Mouse (Mus musculus) kidney, adult 11 months (tissue): Measurements from ENCODE around the gene Mpp3.

ENCODE experiments used
- DNase-seq: peaks from one replicate; pipeline ENCODE4 v3.0.0; 2022

Mpp3 gene

GRCm38 (mm10) chr11:101972651-101973050 is 55.6 kb downstream of the Mpp3 start:
- DNase-seq: no peak

- DNase-seq: no peak
Measured at GRCm38 (mm10) chr11:101972097-101972496, 56.2 kb downstream of the Mpp3 start.

GRCm38 (mm10) chr11:101971410-101971809 is 56.9 kb downstream of the Mpp3 start:
- peak; percentile 17 for DNase-seq

- no peak for DNase-seq
Measured at GRCm38 (mm10) chr11:101969835-101970234, 58.4 kb downstream of the Mpp3 start.

GRCm38 (mm10) chr11:101968791-101969190 is 59.5 kb downstream of the Mpp3 start:
- DNase-seq: peak; percentile 75

- no peak for DNase-seq
Measured at GRCm38 (mm10) chr11:101968311-101968710, 60.0 kb downstream of the Mpp3 start.

GRCm38 (mm10) chr11:101966965-101967614 is 61.2 kb downstream of the Mpp3 start, which contains the start of gene Sost:
Gene Sost, minus strand, starts transcription at chr11:101967015.
- DNase-seq: no peak

GRCm38 (mm10) chr11:101965553-101965952 is 62.7 kb downstream of the Mpp3 start:
- no peak for DNase-seq

- DNase-seq: no peak
Measured at GRCm38 (mm10) chr11:101964647-101965046, 63.6 kb downstream of the Mpp3 start.

GRCm38 (mm10) chr11:101963473-101964291 is 64.6 kb downstream of the Mpp3 start:
- no peak for DNase-seq

- no peak for DNase-seq
Measured at GRCm38 (mm10) chr11:101963043-101963442, 65.2 kb downstream of the Mpp3 start.

- DNase-seq: no peak
Measured at GRCm38 (mm10) chr11:101957476-101957875, 70.8 kb downstream of the Mpp3 start.

GRCm38 (mm10) chr11:101953441-101953840 is 74.8 kb downstream of the Mpp3 start:
- no peak for DNase-seq

- DNase-seq: peak; percentile 78
Measured at GRCm38 (mm10) chr11:101952541-101953341, 75.5 kb downstream of the Mpp3 start.

- DNase-seq: no peak
Measured at GRCm38 (mm10) chr11:101950021-101950420, 78.2 kb downstream of the Mpp3 start.
